Mouse (Mus musculus): ENCODE measurements at regions not wholly inside any gene's neighbourhood (a gene's known extent, or its start where the extent isn't known, plus 50 kb on each side); places are given as distances from the start of the nearest gene placed in this dataset.

DNA sequence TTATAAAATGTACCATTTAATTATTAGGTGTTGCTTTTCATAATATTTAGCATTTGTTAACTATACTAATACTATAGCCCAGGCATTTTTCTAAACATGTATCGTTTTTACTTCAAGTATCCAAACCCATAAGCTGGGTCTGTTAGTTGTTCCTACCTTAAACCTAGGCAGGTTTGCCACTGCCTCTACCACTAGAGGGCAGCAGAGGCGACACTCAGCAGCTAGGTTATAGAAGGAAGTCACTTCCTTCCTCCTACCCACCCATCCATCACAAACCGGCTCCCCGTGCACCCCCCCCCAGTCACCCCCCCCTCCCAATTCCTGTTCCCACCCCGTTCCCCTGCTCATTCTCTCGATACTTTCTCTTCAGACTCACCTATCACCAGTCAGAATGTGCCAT lies 150.6 kb downstream of the Cct6b start:
- ATAC-seq (ENCODE audit: low FRiP score, low read depth), result no peak
- H3K36me3 ChIP-seq, result no peaks in the 10 kb centered on the region
- H3K27ac ChIP-seq (replicated peaks), result no peak overlapping the region
- H3K27me3 ChIP-seq, result no peaks in the 10 kb centered on the region
- no peak overlapping the region for H3K9ac ChIP-seq
- H3K4me2 ChIP-seq, result no peak overlapping the region
- no peak overlapping the region for H3K4me3 ChIP-seq
- peaks cover 12% of the 10 kb centered on the region for H3K4me1 ChIP-seq (replicated peaks)
- no peaks in the 10 kb centered on the region for H3K9me3 ChIP-seq
- 19% methylated on average over 6 of the region's 6 CpGs for WGBS

DNA sequence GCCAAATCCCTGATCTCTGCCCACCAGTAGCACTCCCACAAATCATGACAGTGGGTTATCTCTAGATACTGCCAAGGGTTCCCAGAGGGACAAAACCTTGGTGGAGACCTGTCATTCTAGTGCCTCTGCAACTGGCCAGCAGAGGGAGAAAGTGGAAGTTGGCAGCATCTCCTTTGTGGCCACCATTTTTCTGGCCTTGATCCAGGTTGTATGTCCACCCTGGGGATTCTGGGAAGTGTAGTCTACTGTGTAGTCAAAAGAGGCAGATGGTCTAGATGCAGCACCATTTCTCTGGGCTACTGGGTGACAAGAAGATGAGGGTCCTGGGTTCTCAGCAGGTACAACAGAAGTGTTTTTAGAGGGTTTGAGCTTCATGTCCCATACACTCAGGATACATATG lies 152.1 kb downstream of the Cct6b start:
- ATAC-seq (ENCODE audit: low FRiP score, low read depth), result no peak
- no peaks in the 10 kb centered on the region for H3K27me3 ChIP-seq
- no peaks in the 10 kb centered on the region for H3K9me3 ChIP-seq
- no peak overlapping the region for H3K9ac ChIP-seq
- no peak overlapping the region for H3K4me3 ChIP-seq
- no peak overlapping the region for H3K27ac ChIP-seq (replicated peaks)
- H3K4me1 ChIP-seq (replicated peaks), result peaks cover 5% of the 10 kb centered on the region
- H3K36me3 ChIP-seq, result no peaks in the 10 kb centered on the region
- H3K4me2 ChIP-seq, result no peak overlapping the region

DNA sequence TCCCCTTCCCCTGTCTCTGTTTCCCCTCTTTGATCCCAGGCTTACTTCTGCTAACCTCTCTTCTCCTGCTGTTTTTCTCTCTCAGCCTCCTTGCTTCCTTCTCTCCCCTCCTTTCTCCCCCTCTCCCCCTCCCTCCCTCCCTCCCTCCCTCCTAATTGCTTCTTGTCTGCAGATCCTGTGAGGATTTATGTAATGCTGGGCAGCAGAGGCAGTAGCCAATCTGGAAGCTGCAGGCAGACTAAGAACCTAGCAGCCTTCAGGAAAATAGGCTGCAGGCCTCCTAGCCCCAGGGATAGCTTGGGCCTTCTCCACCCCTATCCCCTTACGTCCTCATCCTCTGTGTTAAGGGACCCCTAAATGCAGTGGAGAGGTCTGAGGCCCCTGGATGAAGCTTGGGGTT lies 155.2 kb downstream of the Cct6b start:
- Histone ChIP-seq H3K9ac (no peak overlapping the region), H3K4me1 (replicated peaks) (no peaks in the 10 kb centered on the region; the same call in 1 of the 2 replicates), H3K4me2 (no peak overlapping the region), H3K4me3 (no peak overlapping the region), H3K27ac (replicated peaks) (peak overlapping the region; percentile 31; the same call in 1 of the 2 replicates), H3K9me3 (no peaks in the 10 kb centered on the region), H3K27me3 (no peaks in the 10 kb centered on the region), H3K36me3 (no peaks in the 10 kb centered on the region)
- WGBS, result 59% methylated on average over 1 of the region's 1 CpGs
- no peak for ATAC-seq (ENCODE audit: low FRiP score, low read depth)

DNA sequence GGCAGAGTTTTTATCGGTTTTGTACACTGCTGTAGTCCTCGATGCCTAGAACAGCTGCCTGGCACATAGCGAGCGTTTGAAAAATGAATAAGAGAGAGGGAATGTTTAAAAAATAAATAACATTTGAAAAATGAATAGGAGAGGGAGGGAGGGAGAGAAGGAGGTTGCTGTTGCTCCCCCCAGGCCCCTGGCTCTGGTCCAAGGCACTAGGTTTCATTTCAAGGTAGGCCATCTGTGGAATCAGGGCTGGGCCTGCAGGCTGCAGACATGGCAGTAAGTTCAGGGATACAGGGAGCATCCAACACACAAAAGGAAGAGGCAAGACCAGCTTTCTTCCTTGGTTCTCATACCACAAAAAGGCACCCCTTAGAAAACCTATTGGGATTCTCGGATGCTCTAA lies 156.5 kb downstream of the Cct6b start:
- no peaks in the 10 kb centered on the region for H3K36me3 ChIP-seq
- no peak overlapping the region for H3K27ac ChIP-seq (replicated peaks)
- no peak overlapping the region for H3K4me3 ChIP-seq
- no peak overlapping the region for H3K9ac ChIP-seq
- no peak overlapping the region for H3K4me2 ChIP-seq
- ATAC-seq (ENCODE audit: low FRiP score, low read depth), result no peak
- no peaks in the 10 kb centered on the region for H3K27me3 ChIP-seq
- H3K9me3 ChIP-seq, result no peaks in the 10 kb centered on the region
- H3K4me1 ChIP-seq (replicated peaks), result peaks cover 8% of the 10 kb centered on the region
- 67% methylated on average over 5 of the region's 5 CpGs for WGBS

DNA sequence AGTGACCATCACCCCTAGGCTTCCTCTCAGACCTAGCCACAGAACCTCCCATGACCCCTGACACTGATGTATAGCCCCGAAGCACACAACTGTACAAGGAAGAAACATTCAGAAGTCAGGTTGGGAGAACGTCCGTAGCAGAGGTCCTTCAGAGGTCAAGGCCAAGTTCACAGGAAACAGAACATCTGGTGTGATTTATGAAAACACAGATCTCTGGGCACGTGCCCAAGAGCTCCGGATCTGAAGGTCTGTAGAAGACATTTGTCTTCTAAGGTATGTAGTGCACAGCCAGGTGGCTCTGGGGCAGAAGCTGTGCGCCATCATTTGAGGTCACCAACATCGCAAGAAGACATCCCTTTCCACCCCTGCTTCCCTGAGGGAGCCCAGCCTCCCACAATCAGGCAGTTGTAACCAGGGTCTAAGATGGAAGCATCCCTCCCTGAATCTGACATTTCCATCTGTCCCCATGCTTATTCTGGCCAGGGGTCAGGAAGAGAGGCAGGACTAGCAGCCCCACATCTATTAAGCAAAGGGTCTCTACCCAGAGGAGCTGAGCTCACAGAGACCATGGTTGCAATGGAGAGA lies 159.8 kb downstream of the Cct6b start:
- Histone ChIP-seq H3K27ac (replicated peaks) (no peak overlapping the region), H3K9me3 (no peaks in the 10 kb centered on the region)
- WGBS, result 71% methylated on average over 7 of the region's 7 CpGs

DNA sequence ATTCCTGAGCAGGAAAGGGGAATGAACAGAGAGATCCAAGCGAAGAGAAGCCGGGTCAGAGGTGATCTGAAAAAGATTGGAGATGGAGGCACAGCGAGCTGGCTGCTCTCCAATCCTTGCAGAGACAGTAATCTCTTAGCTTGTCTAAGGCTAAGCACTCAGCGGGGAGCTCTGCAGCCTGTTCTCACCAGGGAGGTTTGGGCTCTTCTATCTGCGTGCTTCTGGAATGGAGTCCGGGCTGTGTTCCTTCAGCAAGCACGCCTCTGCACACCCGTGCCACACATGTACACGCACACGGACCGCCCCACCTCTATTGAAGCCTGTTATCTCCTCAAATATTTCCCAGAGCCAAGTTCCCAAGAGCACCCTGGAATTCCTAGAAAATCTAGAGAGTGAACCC lies 161.3 kb downstream of the Cct6b start:
- H3K4me1 ChIP-seq (replicated peaks), result peaks cover 27% of the 10 kb centered on the region
- 0 out of 2 replicates have a peak, but pooled peaks cover 2% of the 10 kb centered on the region for H3K27me3 ChIP-seq
- H3K4me2 ChIP-seq, result no peak overlapping the region
- no peak for ATAC-seq (ENCODE audit: low FRiP score, low read depth)
- H3K4me3 ChIP-seq, result no peak overlapping the region
- no peak overlapping the region for H3K9ac ChIP-seq
- 0 out of 2 replicates have a peak overlapping the region, but pooled peaks have one; percentile 27 for H3K27ac ChIP-seq (replicated peaks)
- 31% methylated on average over 11 of the region's 11 CpGs for WGBS
- no peaks in the 10 kb centered on the region for H3K36me3 ChIP-seq
- no peaks in the 10 kb centered on the region for H3K9me3 ChIP-seq

More for the DNA sequence above, 159.8 kb downstream of the Cct6b start:
- H3K9ac ChIP-seq, result no peak overlapping the region
- H3K27me3 ChIP-seq, result 0 out of 2 replicates have a peak, but pooled peaks cover 2% of the 10 kb centered on the region
- H3K4me2 ChIP-seq, result no peak overlapping the region
- no peaks in the 10 kb centered on the region for H3K36me3 ChIP-seq
- peaks cover 21% of the 10 kb centered on the region for H3K4me1 ChIP-seq (replicated peaks)
- ATAC-seq (ENCODE audit: low FRiP score, low read depth), result no peak
- no peak overlapping the region for H3K4me3 ChIP-seq

DNA sequence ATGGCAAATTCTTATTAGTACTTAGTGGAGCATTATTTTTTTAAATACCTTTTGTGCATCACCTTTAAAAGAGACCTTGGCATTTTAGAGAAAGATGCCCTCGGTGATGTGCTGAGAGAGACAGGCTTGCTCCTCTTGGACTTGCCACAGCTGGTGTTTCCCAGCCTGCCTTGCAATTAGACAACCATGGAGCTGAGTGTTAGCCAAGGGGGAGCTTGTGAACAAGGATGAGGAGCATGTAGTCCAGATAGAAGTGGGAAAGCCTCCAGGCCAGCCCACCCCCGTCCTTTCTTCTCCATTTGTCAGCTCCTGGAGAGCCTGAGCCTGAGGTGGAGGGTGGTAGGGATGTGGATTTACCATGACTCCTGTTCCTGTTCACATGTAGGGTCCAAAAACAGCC lies 161.9 kb downstream of the Cct6b start:
- 0 out of 2 replicates have a peak, but pooled peaks cover 2% of the 10 kb centered on the region for H3K27me3 ChIP-seq
- no peaks in the 10 kb centered on the region for H3K9me3 ChIP-seq
- H3K9ac ChIP-seq, result no peak overlapping the region
- H3K27ac ChIP-seq (replicated peaks), result no peak overlapping the region
- no peak for ATAC-seq (ENCODE audit: low FRiP score, low read depth)
- H3K4me1 ChIP-seq (replicated peaks), result peaks cover 27% of the 10 kb centered on the region
- no peak overlapping the region for H3K4me2 ChIP-seq
- H3K4me3 ChIP-seq, result no peak overlapping the region
- WGBS, result 51% methylated on average over 2 of the region's 2 CpGs
- H3K36me3 ChIP-seq, result no peaks in the 10 kb centered on the region

DNA sequence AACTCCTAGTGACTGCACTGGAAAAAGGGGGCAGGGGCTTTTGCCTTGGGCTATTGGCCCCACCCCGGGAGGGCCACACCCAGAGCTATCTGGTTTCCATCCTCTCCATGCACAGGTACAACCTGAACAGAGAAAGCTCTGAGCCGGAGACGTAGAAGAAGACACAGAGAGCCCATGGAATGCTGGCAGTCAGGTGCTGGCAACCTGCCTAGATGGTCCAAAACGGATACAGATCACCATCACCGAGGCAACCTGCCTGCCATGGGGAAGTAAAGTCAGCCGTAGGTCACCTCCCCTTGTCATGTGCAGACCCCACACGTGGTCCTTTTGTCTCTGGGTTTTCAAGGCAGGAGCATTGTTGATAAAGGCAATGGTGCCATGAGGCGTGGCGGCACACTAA lies 164.0 kb downstream of the Cct6b start:
- no peak overlapping the region for H3K27ac ChIP-seq (replicated peaks)
- H3K4me2 ChIP-seq, result no peak overlapping the region
- no peaks in the 10 kb centered on the region for H3K9me3 ChIP-seq
- no peak for ATAC-seq (ENCODE audit: low FRiP score, low read depth)
- H3K36me3 ChIP-seq, result no peaks in the 10 kb centered on the region
- WGBS, result 57% methylated on average over 9 of the region's 9 CpGs
- 0 out of 2 replicates have a peak, but pooled peaks cover 2% of the 10 kb centered on the region for H3K27me3 ChIP-seq
- H3K9ac ChIP-seq, result no peak overlapping the region
- peaks cover 27% of the 10 kb centered on the region for H3K4me1 ChIP-seq (replicated peaks)
- H3K4me3 ChIP-seq, result no peak overlapping the region

DNA sequence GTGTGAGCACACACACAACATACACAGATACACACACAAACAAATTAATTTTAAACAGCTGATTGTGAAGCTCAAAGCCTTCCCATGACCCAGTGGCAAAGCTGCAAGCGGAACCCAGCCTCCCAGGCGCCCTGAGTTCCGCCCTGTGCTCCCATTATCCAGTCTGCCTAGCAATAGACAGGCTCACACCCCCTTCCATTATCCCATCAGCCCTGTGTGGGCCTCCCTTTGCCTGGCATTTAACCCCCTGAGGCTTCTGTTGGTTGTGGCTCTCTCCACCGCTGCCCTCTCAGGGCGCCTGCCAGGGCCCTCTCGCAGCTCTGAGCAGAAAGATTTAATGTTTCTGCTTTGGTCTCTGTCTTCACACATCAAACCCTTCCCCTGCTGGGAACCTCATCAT lies 166.4 kb downstream of the Cct6b start:
- no peak overlapping the region for H3K27ac ChIP-seq (replicated peaks)
- H3K36me3 ChIP-seq, result no peaks in the 10 kb centered on the region
- H3K4me2 ChIP-seq, result no peak overlapping the region
- H3K9me3 ChIP-seq, result no peaks in the 10 kb centered on the region
- no peak overlapping the region for H3K9ac ChIP-seq
- 19% methylated on average over 6 of the region's 6 CpGs for WGBS
- ATAC-seq (ENCODE audit: low FRiP score, low read depth), result no peak
- no peak overlapping the region for H3K4me3 ChIP-seq
- peaks cover 19% of the 10 kb centered on the region for H3K4me1 ChIP-seq (replicated peaks)
- 0 out of 2 replicates have a peak, but pooled peaks cover 2% of the 10 kb centered on the region for H3K27me3 ChIP-seq

DNA sequence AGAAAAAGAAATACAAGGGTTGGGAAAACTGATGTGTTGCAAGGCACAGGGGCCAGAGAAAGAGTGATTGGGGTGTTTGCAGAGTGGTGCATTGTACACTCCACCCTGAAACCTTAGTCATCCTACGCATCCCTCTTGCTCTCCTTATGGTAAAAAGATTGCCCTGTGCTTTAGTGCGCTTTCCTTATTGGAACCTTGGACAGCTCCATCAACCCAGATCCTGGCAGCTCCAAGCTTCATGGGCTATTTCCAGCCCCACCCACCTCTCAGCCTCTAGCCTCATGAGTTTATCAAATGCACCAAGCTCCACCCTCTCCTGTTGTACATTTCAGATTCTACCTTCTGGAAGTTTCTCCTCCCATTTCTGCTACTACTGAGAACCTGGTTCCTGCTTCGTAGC lies 167.3 kb downstream of the Cct6b start:
- no peak for ATAC-seq (ENCODE audit: low FRiP score, low read depth)
- 90% methylated on average over 3 of the region's 3 CpGs for WGBS
- Histone ChIP-seq H3K9ac (no peak overlapping the region), H3K27me3 (0 out of 2 replicates have a peak, but pooled peaks cover 2% of the 10 kb centered on the region), H3K9me3 (no peaks in the 10 kb centered on the region), H3K4me1 (replicated peaks) (peaks cover 10% of the 10 kb centered on the region; the same call in 1 of the 2 replicates), H3K36me3 (no peaks in the 10 kb centered on the region), H3K4me2 (no peak overlapping the region), H3K27ac (replicated peaks) (no peak overlapping the region), H3K4me3 (no peak overlapping the region)

DNA sequence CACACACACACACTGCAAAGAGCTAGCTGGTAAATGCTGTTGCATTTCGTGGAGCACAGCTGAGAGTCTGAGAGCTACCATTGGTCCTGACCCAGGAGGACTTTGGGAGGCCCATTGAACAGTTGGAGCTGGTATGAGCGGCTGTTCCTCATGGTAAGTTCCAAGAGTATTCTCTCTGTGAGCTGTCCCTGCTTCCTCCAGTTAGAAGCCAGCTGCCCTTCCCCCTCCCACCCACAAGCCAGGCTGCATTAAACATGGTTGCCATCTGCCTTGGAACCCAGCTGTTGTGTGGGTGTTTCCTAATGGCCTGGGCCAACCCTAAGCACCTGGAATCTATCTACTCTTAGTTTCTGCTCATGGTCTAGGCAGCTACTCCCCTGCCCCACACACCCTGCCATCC lies 174.4 kb downstream of the Cct6b start:
- Histone ChIP-seq H3K27ac (replicated peaks) (no peak overlapping the region), H3K9me3 (no peaks in the 10 kb centered on the region), H3K4me2 (no peak overlapping the region), H3K9ac (no peak overlapping the region), H3K4me3 (no peak overlapping the region), H3K27me3 (no peaks in the 10 kb centered on the region), H3K4me1 (replicated peaks) (no peaks in the 10 kb centered on the region), H3K36me3 (no peaks in the 10 kb centered on the region)
- WGBS, result 65% methylated on average over 2 of the region's 2 CpGs
- no peak for ATAC-seq (ENCODE audit: low FRiP score, low read depth)

DNA sequence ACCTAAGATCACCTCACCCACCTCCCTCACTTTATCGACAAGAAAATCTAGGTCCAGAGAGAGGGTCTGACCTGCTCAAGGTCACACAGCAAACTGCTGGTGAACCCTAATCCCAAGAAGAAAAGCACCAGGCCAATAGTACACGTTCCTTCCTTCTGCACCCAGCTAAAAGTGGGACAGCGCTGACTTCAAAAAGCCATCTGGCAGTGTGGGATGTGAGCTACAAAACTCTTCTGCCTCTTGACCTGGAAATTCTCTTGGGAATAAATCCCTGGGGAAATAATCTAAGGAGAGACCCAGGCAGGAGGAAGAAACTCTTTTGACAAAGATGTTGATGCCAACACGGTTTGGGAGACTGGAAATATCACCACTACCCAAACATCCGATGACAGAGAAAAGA lies 175.4 kb downstream of the Cct6b start:
- no peak overlapping the region for H3K4me2 ChIP-seq

More for the DNA sequence above, 175.4 kb downstream of the Cct6b start:
- Histone ChIP-seq H3K36me3 (no peaks in the 10 kb centered on the region), H3K9ac (no peak overlapping the region), H3K4me1 (replicated peaks) (no peaks in the 10 kb centered on the region), H3K4me3 (no peak overlapping the region), H3K9me3 (no peaks in the 10 kb centered on the region), H3K27me3 (no peaks in the 10 kb centered on the region), H3K27ac (replicated peaks) (no peak overlapping the region)
- whole genome bisulfite sequencing, result 80% methylated on average over 5 of the region's 5 CpGs
- ATAC-seq (ENCODE audit: low FRiP score, low read depth), result no peak
